Mouse (Mus musculus) spleen, postnatal 14 days (tissue): ENCODE results near the gene Col25a1.

Source experiments
- DNase-seq, 2 experiments: peaks; one replicate each; pipeline ENCODE4 v3.0.0; 2021 to 2022; ENCODE audit warnings: low spot score in 2 of 2

Gene Col25a1

GRCm38 (mm10) chr3:130131201-130131600, at the start of gene Col25a1:
Col25a1 (plus strand) TSS chr3:130131501.
- DNase-seq = no peak

GRCm38 (mm10) chr3:130083312-130083711, 48.0 kb upstream of the Col25a1 start:
- no peak for DNase-seq

GRCm38 (mm10) chr3:130086372-130087080, 44.8 kb upstream of the Col25a1 start:
- no peak for DNase-seq

- DNase-seq = no peak
These were observed 43.8 kb upstream of the Col25a1 start for GRCm38 (mm10) chr3:130087466-130087865.

GRCm38 (mm10) chr3:130088654-130089053, 42.6 kb upstream of the Col25a1 start:
- DNase-seq = no peak

- no peak for DNase-seq
These were observed 40.8 kb upstream of the Col25a1 start for GRCm38 (mm10) chr3:130090460-130090859.

GRCm38 (mm10) chr3:130094125-130094704, 37.1 kb upstream of the Col25a1 start:
- no peak for DNase-seq

GRCm38 (mm10) chr3:130095160-130095781, 36.0 kb upstream of the Col25a1 start:
- DNase-seq = no peak

GRCm38 (mm10) chr3:130103486-130103885, 27.8 kb upstream of the Col25a1 start:
- DNase-seq = peak in 1 of 2 experiments; percentile 8

- DNase-seq = no peak
These were observed 26.8 kb upstream of the Col25a1 start for GRCm38 (mm10) chr3:130104471-130104870.

- no peak for DNase-seq
These were observed 14.4 kb upstream of the Col25a1 start for GRCm38 (mm10) chr3:130116886-130117285.

- DNase-seq = no peak
These were observed 3.5 kb upstream of the Col25a1 start for GRCm38 (mm10) chr3:130127840-130128239.

GRCm38 (mm10) chr3:130128564-130128963, 2.7 kb upstream of the Col25a1 start:
- DNase-seq = no peak

GRCm38 (mm10) chr3:130129635-130130206, 1.6 kb upstream of the Col25a1 start:
- DNase-seq = no peak

- no peak for DNase-seq
These were observed 5.9 kb downstream of the Col25a1 start for GRCm38 (mm10) chr3:130137204-130137603.

GRCm38 (mm10) chr3:130137640-130138039, 6.3 kb downstream of the Col25a1 start:
- DNase-seq = no peak

- DNase-seq = no peak
These were observed 14.6 kb downstream of the Col25a1 start for GRCm38 (mm10) chr3:130145874-130146273.

- DNase-seq = no peak
These were observed 16.5 kb downstream of the Col25a1 start for GRCm38 (mm10) chr3:130147827-130148226.

GRCm38 (mm10) chr3:130149180-130149579, 17.9 kb downstream of the Col25a1 start:
- DNase-seq = no peak

GRCm38 (mm10) chr3:130153117-130153516, 21.8 kb downstream of the Col25a1 start:
- no peak for DNase-seq

- DNase-seq = no peak
These were observed 26.2 kb downstream of the Col25a1 start for GRCm38 (mm10) chr3:130157551-130157950.

- DNase-seq = no peak
These were observed 28.6 kb downstream of the Col25a1 start for GRCm38 (mm10) chr3:130159906-130160305.

- no peak for DNase-seq
These were observed 29.6 kb downstream of the Col25a1 start for GRCm38 (mm10) chr3:130160902-130161301.
